Mouse (Mus musculus): ENCODE measurements around the gene Cyb561d1.

DNA sequence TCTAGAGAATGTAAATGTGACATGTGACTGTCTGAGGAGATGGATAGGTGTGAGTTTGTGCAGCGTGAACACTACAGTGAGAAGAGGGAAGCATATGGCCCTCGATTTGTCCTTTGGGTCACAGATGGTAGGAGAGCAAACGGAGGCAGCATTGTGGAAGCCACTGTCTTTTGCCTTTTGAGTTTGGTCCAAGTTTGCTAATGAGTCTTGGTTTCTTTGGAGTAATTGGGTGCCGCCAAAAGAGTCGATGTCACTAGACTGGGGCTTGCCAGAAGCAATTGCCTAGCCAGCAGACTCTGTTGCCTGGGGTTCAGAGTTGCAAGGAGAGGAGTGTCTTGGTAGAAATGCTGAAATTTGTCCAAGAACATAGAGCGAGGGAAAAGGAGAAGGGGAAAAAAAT is 10.8 kb upstream of the Cyb561d1 start:
- TF ChIP-seq POLR2A (IDR thresholded peaks at IDR 0.05; ENCODE audit: borderline replicate concordance, control insufficient read depth, low read depth, low read length) (no peak), CTCF (IDR thresholded peaks at IDR 0.05; ENCODE audit: control insufficient read depth, insufficient read depth, low read length) (no peak)
